Mouse (Mus musculus) thymus, adult 2 months (tissue): ENCODE results near the gene Dusp6. TPM values are rescaled to one million over a fixed set of nuclear protein-coding genes. Genes with fewer than 3 reads are reported as not detected.

Source experiments
- DNase-seq: peaks from one replicate; pipeline ENCODE4 v3.0.0; 2021
- H3K27ac ChIP-seq: fragments of 200-500 bp; 2 replicates; pipeline ENCODE4 v1.5.1; 2012; ENCODE audit warnings: low read length, control low read depth; ENCODE audit not compliant: control insufficient read depth, insufficient read depth
- H3K27me3 ChIP-seq: fragments of 200-500 bp; 2 replicates; pipeline ENCODE4 v1.6.1; 2012; ENCODE audit warnings: mild to moderate bottlenecking, low read length, moderate library complexity, mixed read lengths; ENCODE audit not compliant: control insufficient read depth, insufficient read depth
- H3K36me3 ChIP-seq: fragments of 200-500 bp; 2 replicates; pipeline ENCODE4 v1.6.1; 2012; ENCODE audit warnings: mild to moderate bottlenecking, low read length, moderate library complexity; ENCODE audit not compliant: control insufficient read depth, insufficient read depth
- H3K4me1 ChIP-seq: fragments of 200-500 bp; replicated peaks from 2 replicates; pipeline ENCODE4 v1.6.1; 2012; ENCODE audit warnings: low read length; ENCODE audit not compliant: control insufficient read depth, insufficient read depth
- H3K4me3 ChIP-seq: fragments of 200-500 bp; 2 replicates; pipeline ENCODE4 v1.5.1; 2012; ENCODE audit warnings: mild to moderate bottlenecking, low read length, control low read depth, moderate library complexity; ENCODE audit not compliant: control insufficient read depth, insufficient read depth
- CTCF ChIP-seq: fragments of 200-500 bp; IDR thresholded peaks from 2 replicates; pipeline ENCODE4 v1.5.1; 2012; ENCODE audit warnings: mild to moderate bottlenecking, control low read depth, low read length, moderate library complexity, borderline replicate concordance; ENCODE audit not compliant: control insufficient read depth, poor library complexity, insufficient read depth; ENCODE audit errors: extremely low read depth
- POLR2A ChIP-seq: fragments of 200-500 bp; IDR thresholded peaks from 2 replicates; pipeline ENCODE4 v1.6.1; 2012; ENCODE audit warnings: mild to moderate bottlenecking, low read length, control low read depth, moderate library complexity; ENCODE audit not compliant: control insufficient read depth, poor library complexity, insufficient read depth; ENCODE audit errors: extremely low read depth
- WGBS: fragments of 180-500 bp; shearing (Covaris S2); methylation state at CpG from one replicate; pipeline ENCODE4 v1.1.7; 2018; 5-methylcytosine and 5-hydroxymethylcytosine counted together
- polyA plus RNA-seq: library from polyadenylated mRNA; depleted of rRNA; stranded (reverse); fragments of >200 nt; gene quantifications from 2 replicates; pipeline ENCODE4 v1.2.3, GENCODE M21; 2012

Gene Dusp6
- polyA plus RNA-seq, 1 experiment = 43.9 TPM

- WGBS = 16% methylated on average over 17 of the region's 17 CpGs
- peaks cover 17% of the 10 kb centered on the region for H3K4me1 ChIP-seq
- TF ChIP-seq POLR2A (no peak), CTCF (no peak)
- no peak overlapping the region for H3K27ac ChIP-seq
- peak; percentile 28 for DNase-seq
- no peaks in the 10 kb centered on the region for H3K27me3 ChIP-seq
- H3K4me3 ChIP-seq = no peak overlapping the region
- H3K36me3 ChIP-seq = no peaks in the 10 kb centered on the region
Measured at GRCm38 (mm10) chr10:99227968-99228864, 34.8 kb upstream of the Dusp6 start.

DNA sequence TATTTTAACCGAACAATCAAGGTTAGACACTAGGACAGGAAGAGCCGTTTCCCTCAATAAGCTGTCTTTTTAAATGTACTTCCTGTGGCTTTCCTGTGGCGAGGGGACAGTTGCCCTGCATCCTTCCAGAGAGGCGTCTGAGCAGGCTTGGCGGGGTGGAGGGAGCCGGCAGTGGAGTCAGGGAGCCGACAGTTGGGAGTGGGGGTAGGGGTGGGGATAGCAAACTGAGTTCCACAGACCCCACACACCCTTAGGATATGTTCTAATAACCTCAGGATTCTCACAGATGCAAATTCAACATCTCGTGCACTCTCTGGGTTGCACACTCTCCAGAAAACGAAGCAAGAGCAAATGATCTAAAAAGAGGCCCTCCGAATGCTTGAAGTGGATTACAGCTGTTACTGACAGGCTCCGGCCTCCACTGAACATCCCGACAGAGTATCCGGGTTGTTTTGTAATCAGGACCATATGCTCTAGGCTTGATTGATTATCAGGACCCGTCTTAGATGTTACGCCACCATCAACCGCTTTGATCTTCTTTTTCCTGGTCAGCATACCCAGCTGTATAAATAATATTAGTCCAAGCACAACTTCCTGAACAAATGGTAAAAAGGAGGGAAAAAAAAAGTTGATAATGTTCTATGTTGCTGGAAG is 33.9 kb upstream of the Dusp6 start:
- H3K27me3 ChIP-seq = no peaks in the 10 kb centered on the region
- TF ChIP-seq CTCF (no peak), POLR2A (no peak)
- H3K27ac ChIP-seq = no peak overlapping the region
- H3K36me3 ChIP-seq = no peaks in the 10 kb centered on the region
- peaks cover 17% of the 10 kb centered on the region for H3K4me1 ChIP-seq
- no peak overlapping the region for H3K4me3 ChIP-seq
- peak; percentile 26 for DNase-seq
- WGBS = 27% methylated on average over 16 of the region's 16 CpGs

- no peak for DNase-seq
- Histone ChIP-seq H3K4me1 (peaks cover 14% of the 10 kb centered on the region), H3K36me3 (no peaks in the 10 kb centered on the region), H3K4me3 (no peak overlapping the region), H3K27me3 (no peaks in the 10 kb centered on the region), H3K27ac (no peak overlapping the region)
- no peak for TF ChIP-seq CTCF
- no peak for TF ChIP-seq POLR2A
- 76% methylated on average over 7 of the region's 7 CpGs for WGBS
Measured at GRCm38 (mm10) chr10:99232518-99233227, 30.4 kb upstream of the Dusp6 start.

GRCm38 (mm10) chr10:99234336-99234735 is 28.7 kb upstream of the Dusp6 start:
- Histone ChIP-seq H3K4me3 (no peak overlapping the region), H3K27ac (no peak overlapping the region), H3K4me1 (0 out of 2 replicates have a peak, but pooled peaks cover 2% of the 10 kb centered on the region), H3K36me3 (no peaks in the 10 kb centered on the region), H3K27me3 (no peaks in the 10 kb centered on the region)
- WGBS = 98% methylated on average over 8 of the region's 8 CpGs
- DNase-seq = no peak
- no peak for TF ChIP-seq POLR2A
- no peak for TF ChIP-seq CTCF

DNA sequence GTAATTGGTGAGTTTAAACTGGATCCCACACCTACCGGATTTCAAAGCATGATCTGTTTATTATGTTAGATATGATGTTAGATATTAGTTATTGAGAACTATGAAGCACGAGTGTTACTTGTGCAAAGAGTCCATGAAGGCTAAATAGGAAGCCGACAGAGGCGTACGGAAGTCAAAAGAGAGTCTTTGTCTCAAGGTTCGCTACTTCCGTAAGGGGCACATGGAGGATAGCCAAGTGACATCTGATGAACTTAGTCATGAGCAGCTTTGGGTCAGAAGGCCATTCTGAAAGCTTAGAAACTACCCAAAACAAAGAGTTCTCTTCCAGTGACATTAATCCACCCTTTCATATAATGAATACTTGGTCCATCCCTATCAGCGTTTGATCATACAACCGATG is 27.9 kb upstream of the Dusp6 start:
- Histone ChIP-seq H3K27ac (no peak overlapping the region), H3K4me3 (no peak overlapping the region), H3K27me3 (no peaks in the 10 kb centered on the region), H3K36me3 (no peaks in the 10 kb centered on the region), H3K4me1 (peaks cover 2% of the 10 kb centered on the region; the same call in 1 of the 2 replicates)
- 96% methylated on average over 9 of the region's 9 CpGs for WGBS
- TF ChIP-seq POLR2A (no peak), CTCF (no peak)
- no peak for DNase-seq

- no peak overlapping the region for H3K27ac ChIP-seq
- 92% methylated on average over 11 of the region's 11 CpGs for WGBS
Measured at GRCm38 (mm10) chr10:99237205-99237832, 25.7 kb upstream of the Dusp6 start.

More at GRCm38 (mm10) chr10:99237205-99237832, 25.7 kb upstream of the Dusp6 start:
- no peaks in the 10 kb centered on the region for H3K36me3 ChIP-seq
- DNase-seq = no peak
- TF ChIP-seq CTCF (no peak), POLR2A (no peak)
- H3K27me3 ChIP-seq = no peaks in the 10 kb centered on the region
- peaks cover 8% of the 10 kb centered on the region for H3K4me1 ChIP-seq
- H3K4me3 ChIP-seq = no peak overlapping the region
